Mouse (Mus musculus): ENCODE measurements at regions not wholly inside any gene's neighbourhood (a gene's known extent, or its start where the extent isn't known, plus 50 kb on each side); places are given as distances from the start of the nearest gene placed in this dataset.
A peak's percentile ranks its signal among the peaks of the same experiment; 100 is the strongest.

DNA sequence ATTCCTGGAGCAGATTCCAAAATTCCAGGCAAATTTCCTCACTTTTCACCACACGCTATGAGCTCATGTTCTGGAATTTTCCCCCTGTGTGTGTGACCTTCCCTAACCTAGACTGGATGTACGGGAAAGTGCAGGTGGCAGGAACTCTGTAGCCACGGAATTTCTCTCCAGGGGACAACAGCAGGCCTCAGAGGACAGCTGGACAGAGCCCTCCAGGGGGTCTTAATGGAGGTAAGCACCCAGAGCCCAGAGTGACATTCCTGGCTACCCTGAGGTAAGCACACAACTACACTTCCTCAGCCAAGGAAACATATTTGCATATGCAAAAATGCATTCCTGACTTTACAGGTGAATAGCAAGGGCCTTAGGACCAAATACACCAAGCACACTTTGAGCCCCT, 135.8 kb downstream of the Fam43a start:
- DNase-seq (ENCODE audit: low spot score) = no peak

- DNase-seq (ENCODE audit: low spot score) = no peak
Measured at GRCm38 (mm10) chr16:30735969-30736368, 136.4 kb downstream of the Fam43a start.

GRCm38 (mm10) chr16:30736662-30737326, 137.3 kb downstream of the Fam43a start:
- no peak for DNase-seq (ENCODE audit: low spot score)

DNA sequence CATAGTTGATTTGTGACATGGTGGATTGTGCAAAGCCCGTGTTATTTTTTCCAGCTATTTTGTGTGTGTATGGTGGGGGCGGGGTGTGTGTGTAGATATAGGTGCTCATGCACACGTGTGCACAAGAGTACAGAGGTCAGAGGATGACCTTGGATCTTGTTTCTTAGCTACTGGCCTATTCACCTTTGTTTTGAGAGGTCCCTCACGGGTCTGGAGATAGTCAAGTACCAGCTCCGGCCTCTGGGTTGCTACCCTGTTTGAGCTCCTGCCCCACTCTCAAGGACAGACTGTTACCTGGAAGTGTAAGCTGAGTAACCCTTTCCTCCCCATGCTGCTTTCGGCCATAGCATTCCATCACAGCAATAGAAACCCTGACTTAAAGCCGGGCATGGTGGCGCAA, 138.0 kb downstream of the Fam43a start:
- no peak for DNase-seq (ENCODE audit: low spot score)

GRCm38 (mm10) chr16:30739651-30740050, 140.1 kb downstream of the Fam43a start:
- no peak for DNase-seq (ENCODE audit: low spot score)

DNA sequence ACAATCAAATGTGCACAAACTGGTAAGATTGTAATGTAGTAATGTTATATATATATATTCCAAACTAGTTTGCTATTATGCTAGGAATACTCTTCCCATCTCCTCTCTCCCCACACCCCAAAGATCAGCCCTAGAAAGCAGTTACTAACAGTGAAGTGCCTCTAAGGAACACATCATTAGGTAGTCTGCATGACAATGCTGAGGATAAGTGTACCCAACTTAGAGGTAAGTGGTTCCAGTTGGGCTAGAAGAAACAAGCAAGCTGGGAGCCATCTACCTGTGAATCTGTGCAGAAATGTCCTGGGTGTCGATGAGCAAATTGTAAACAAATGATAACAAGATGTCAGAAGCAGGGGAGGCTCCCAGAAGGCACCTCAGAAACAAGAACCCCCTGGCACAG, 141.7 kb downstream of the Fam43a start:
- no peak for DNase-seq (ENCODE audit: low spot score)

DNA sequence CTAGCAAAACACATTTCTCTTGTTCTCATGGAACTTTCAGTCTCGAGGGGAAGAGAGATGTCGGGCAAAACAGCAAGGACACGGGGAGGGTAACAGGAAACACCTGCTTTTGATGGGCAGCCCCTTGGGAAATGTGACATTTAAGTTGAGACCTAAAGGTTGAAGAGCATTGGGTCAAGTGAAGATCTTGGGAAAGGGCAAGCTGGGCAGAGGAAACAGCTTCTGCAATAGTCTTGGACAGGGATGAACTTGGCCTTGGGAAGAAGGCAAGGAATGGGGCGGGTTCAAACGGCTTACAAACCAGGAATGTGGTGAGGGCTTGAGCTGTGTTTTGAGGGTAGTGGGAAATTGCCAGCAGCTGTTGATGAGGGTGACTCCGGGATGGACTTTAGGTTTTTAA, 143.0 kb downstream of the Fam43a start:
- DNase-seq (ENCODE audit: low spot score) = no peak

DNA sequence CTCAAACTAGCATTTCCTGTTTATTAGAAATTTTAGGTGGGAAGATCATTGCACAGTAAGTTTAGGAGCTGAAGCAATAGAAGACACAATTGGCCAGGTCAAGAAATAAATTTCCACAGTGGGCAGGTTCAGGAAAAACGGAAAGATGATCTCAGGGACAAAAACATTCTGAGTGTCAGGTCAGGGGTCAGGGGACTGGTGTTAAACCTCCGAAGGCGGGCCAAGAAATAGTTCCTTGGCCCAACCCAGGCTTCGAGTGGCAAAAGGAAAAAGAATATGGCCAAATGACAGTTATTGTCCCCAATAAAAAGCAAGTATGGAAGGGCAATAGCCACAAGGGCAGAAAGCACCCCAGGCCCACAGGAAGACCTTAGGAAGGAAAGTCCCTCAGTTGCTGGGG, 144.0 kb downstream of the Fam43a start:
- DNase-seq (ENCODE audit: low spot score) = no peak

- DNase-seq (ENCODE audit: low spot score) = no peak
Measured at GRCm38 (mm10) chr16:30744237-30744636, 144.7 kb downstream of the Fam43a start.

DNA sequence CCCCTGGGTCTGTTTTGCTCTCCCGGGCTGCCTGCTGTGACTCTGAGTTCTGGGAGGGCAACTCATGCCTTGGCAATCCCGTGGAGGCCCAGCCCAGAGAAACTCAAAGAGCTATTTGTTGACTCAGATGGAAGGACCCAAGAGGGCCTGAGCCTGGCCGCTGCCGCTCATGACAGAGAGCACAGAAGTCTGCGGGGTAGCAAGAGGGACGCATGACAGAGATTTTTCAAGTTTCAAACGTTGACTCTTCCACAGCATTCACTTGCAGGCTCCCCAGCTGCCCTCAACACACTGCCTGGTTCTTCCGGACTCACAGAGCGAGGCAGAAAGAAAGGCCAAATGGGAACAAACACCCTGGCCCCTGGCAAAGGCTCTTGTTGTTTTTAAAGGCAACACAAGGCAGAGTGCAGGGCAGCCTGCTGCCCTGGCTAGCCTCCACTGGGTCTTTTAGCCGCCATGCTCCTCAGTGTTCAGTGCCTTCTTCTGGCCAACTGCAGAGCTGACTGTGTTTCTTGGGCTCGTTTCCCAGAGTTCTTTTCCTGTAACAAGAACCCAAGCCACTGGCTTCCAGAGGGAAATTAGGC, 146.2 kb downstream of the Fam43a start:
- DNase-seq (ENCODE audit: low spot score) = no peak

- no peak for DNase-seq (ENCODE audit: low spot score)
Measured at GRCm38 (mm10) chr16:30746211-30746610, 146.7 kb downstream of the Fam43a start.

DNA sequence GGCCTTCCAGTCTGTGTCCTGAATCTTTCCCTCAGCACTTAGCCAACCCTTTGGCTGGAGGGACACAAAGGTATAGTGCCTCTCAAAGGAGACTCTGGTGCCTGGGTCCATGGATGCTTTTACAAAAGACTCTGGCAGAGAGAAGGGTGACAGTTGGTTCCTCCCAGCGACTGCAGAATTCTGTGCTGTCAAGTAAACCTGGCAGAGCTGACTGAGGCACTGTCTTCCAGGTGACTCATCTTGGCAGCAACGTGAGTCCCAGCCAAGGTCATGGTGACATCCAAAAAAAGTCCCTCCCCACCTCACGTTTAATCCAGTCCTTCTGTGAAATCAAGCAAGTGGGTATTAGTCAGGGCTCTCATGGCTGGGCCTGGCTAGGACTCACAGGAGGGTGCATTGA, 150.3 kb downstream of the Fam43a start:
- no peak for DNase-seq (ENCODE audit: low spot score)

GRCm38 (mm10) chr16:30755771-30756170, 156.2 kb downstream of the Fam43a start:
- DNase-seq (ENCODE audit: low spot score) = no peak

DNA sequence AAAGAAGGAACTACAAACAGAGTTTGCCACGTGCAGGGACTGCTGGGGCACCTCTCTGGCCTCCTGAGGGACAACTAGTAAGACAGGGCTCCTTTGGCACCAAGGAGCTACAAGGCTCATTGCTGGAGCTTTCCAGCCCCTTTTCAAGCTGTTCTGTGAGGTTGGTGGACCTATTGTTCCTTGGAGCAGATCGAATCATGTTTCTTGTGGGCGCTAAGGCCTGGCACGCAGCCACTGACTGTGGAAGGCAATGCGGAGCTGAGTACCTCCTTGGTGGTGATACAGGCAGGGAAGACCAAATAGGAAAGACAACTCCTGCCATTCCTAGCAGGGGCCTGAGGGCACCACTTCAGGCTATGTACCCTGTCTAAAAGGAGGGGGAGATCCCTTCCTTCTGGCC, 157.2 kb downstream of the Fam43a start:
- no peak for DNase-seq (ENCODE audit: low spot score)

DNA sequence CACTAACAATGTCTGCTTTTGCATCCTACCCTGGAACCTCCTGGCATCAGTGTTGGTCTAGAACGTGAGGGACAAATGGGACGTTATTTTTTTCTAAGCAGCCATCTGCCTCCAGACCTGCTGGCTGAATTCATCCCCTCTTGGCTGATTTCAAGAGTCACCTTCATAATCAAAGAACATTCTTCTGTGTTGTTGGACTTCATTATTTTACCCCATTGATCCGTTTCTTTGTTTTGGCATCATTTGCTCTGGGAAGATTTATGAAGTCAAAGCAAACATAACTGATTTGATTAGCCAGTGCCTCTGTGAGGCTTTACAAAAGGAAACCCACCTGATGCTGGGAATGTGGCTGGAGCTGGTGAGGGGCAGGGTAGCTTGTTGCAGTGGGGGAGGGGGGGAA, 158.0 kb downstream of the Fam43a start:
- DNase-seq (ENCODE audit: low spot score) = no peak

DNA sequence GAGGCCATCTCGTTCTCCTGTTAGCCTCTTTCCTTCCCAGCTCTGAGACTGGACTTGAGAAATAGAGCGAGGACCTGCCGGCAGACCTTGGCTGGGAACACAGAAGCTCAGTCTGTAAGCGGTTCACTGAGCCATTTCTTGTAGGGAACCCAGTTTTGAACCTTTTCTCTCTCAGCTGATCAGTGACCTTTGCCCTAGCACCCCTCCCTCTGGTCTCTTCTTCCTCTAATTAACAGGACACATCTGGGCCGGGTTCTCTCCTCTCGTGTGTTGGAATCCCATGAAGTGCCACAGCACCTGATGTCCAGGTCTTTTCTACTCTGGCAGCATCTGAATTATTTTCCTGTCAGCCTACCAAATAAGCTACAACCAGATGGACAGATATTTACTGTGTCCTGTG, 158.5 kb downstream of the Fam43a start:
- DNase-seq (ENCODE audit: low spot score) = no peak

- no peak for DNase-seq (ENCODE audit: low spot score)
Measured at GRCm38 (mm10) chr16:30759503-30759902, 160.0 kb downstream of the Fam43a start.

GRCm38 (mm10) chr16:30761201-30761710, 161.7 kb downstream of the Fam43a start:
- DNase-seq (ENCODE audit: low spot score) = no peak

DNA sequence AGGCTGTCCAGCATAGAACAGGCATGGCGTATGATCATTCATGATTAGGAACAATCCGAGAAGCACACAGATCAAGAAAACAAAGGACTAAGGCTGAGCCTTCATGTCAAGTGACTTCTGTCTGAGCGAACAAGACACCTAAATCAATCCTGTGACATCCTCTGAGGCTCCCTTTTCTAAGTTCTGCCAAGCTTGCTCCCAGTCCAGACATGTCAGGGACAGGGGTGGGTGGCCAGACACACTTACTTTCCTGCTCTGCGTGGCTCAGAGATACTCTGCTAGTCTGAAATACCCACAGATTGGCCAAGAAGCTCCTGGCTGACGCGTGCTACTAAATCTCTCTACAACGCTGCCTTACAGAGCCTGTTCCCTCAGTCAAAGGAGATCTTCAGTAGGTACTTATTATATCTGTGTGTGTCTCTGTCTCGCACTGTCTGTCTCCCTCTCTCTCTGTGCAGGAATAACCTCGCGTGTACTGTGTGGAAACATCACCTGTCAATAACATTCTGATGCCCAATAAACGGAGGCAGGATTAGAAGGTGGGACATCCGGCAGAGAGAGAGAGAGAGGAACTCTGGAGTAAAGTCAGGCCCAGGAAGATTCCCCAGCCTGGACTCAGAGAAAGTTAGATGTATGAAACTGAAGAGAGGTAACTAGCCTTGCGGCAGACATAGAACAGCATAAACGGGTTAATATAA, 163.5 kb downstream of the Fam43a start:
- no peak for DNase-seq (ENCODE audit: low spot score)

DNA sequence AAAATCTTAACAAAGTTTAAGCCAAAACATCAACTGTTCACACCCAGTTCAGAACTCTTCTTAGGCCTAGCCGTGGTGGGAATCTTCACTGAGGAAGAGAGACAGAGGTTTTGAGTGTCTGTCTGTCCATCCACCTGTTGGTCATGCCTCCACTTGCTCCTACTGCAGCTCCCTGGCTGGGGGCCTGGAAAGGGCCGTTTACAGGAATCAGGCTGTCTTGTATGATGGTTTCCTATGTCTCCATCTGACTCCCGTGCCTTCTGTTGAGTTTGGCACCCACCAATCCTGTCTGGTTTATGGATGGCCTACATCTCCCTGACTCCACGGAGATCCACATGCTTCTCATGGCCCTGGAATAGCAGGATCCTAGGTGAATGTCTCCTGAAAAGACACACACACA, 166.1 kb downstream of the Fam43a start:
- DNase-seq (ENCODE audit: low spot score) = no peak

DNA sequence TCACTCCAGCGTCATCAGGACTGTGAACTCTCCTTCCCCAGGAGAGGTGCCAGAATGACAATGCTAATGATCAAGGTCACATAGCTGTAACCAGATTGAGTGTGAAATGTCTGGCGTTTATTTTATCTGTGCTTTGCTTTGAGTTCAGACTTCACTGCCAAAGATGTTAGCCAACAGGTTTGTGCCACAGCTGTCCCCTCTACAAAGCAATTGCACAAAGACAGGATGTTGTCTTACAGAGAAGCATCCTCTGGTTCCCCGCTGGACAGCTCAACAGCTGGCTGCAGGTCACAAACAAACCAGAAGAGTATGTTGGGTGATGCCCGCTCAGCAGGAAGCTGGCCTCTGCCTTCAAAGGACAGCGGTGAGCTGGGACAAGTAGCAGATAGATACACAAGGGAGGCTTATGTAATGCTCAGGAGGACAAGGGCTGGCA, 169.5 kb downstream of the Fam43a start:
- peak; percentile 46 for DNase-seq (ENCODE audit: low spot score)

DNA sequence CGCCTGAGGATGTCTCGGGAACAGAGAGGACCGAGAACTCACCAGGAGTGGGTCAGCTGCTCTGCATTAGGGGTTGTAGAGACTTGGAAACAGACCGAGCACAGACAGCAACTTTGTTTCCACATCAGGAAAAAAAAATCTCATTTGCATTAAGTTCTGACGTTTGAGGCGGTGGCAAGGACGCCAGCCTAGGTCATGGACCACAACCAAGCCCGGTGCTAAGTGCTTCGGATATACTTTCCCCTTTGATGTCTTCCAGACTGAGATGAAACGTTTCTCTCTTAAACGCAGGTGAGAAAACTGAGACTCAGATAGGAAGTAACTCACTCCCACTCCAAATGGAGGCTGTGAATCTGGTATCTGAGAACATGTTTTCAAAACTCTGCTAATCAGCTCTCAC, 169.9 kb downstream of the Fam43a start:
- peak; percentile 81 for DNase-seq (ENCODE audit: low spot score)

DNA sequence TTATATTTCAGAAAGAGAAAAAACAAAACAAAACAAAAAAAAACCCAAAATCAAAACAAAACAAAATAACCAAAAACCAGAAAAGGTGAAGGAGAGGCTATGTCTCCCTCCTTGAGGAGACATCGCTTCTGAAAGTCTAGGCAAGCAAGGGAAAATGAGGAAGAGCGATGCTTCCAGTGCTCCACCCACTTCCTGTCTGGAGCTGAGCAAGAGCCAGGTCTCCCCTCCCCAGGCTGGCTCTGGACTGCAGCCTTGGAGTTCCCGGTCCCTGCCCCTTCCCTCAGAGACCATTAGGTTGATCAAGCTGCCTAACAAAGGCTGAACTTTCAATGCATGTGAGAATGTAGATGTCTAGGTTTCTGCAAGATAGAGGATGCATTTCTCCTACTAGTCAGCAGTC, 173.3 kb downstream of the Fam43a start:
- DNase-seq (ENCODE audit: low spot score) = no peak
